Mouse (Mus musculus): ENCODE measurements at regions not wholly inside any gene's neighbourhood (a gene's known extent, or its start where the extent isn't known, plus 50 kb on each side); places are given as distances from the start of the nearest gene placed in this dataset.
A peak's percentile ranks its signal among the peaks of the same experiment; 100 is the strongest.

DNA sequence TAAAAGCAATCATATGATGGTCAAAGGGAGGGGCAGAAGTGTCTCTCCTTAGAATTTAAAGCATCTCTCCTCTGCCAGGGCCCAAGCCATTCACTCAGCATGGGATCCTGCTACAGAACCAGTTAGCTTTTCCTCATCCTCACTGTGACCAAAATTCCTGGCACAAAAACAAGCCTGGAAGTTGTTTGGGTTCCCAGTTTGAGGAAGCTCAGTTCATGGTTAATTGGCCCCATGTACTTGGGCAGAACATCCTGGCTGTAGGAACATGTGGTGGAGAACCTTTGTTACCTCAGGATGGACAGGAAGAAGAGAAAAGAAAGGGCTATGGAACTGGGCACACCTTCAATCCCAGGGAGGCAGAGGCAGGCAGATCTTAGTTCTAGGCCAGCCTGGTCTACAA is 52.4 kb upstream of the Mfge8 start:
- Histone ChIP-seq H3K4me2 (ENCODE audit: low read depth, low read length) (no peak overlapping the region), H3K9ac (ENCODE audit: low read length) (no peak overlapping the region), H3K36me3 (ENCODE audit: control insufficient read depth, insufficient read depth, low read length) (no peaks in the 10 kb centered on the region), H3K27ac (ENCODE audit: low read length) (no peak overlapping the region; the same call in 1 of the 2 replicates), H3K4me3 (replicated peaks; ENCODE audit: low read length) (no peak overlapping the region), H3K9me3 (replicated peaks; ENCODE audit: control insufficient read depth, low read length) (no peaks in the 10 kb centered on the region), H3K27me3 (ENCODE audit: control insufficient read depth, insufficient read depth, low read length) (no peaks in the 10 kb centered on the region), H3K4me1 (ENCODE audit: control insufficient read depth, insufficient read depth, low read length) (peaks cover 10% of the 10 kb centered on the region)
- ATAC-seq (ENCODE audit: insufficient read depth, low FRiP score): no peak

DNA sequence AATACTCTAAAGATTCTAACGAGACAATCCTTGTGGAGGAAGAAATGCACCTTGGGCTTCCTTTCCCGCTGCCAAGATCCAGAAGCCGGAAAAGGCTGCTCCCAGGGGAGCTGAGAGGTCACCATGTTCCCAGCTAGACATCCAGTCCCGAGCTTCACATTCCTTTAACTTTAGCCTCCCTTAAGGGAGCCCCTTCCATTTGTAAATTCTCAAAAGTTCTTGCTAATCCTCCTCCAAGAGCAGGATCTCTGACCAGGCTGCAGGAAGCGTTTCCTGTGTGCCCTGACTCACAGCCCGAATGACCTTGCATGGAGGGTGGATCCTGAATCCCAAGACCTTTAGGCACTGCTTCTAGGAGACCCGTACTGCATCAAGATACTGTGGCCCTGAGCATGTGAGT is 53.5 kb upstream of the Mfge8 start:
- no peak overlapping the region for H3K4me3 ChIP-seq (replicated peaks; ENCODE audit: low read length)
- H3K9me3 ChIP-seq (replicated peaks; ENCODE audit: control insufficient read depth, low read length): no peaks in the 10 kb centered on the region
- H3K4me1 ChIP-seq (ENCODE audit: control insufficient read depth, insufficient read depth, low read length): peaks cover 10% of the 10 kb centered on the region
- no peak overlapping the region for H3K9ac ChIP-seq (ENCODE audit: low read length)
- no peak overlapping the region for H3K4me2 ChIP-seq (ENCODE audit: low read depth, low read length)
- peak overlapping the region; percentile 79 for H3K27ac ChIP-seq (ENCODE audit: low read length)
- H3K27me3 ChIP-seq (ENCODE audit: control insufficient read depth, insufficient read depth, low read length): no peaks in the 10 kb centered on the region
- 0 out of 2 replicates have a peak, but pooled peaks have one; percentile 24 for ATAC-seq (ENCODE audit: insufficient read depth, low FRiP score)
- WGBS: 36% methylated on average over 7 of the region's 7 CpGs
- H3K36me3 ChIP-seq (ENCODE audit: control insufficient read depth, insufficient read depth, low read length): no peaks in the 10 kb centered on the region

DNA sequence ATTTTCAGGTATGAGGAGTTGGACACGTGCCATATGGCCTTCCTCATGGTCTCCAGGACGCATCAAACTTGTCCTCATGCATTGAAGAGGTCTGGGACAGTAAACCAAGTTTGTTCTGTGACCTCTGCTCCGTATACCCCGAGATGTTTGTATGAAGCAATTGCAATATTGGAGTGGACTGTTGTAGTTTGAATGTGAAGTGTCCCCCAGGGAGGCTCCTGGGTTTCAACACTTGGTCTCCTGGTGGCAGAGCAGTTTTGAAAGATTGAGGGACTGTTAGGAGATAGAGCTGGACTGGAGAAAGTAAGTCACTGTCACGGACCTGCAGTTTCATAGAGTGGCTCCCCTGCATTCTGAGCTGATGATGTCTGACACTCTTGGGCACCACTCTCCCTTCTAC is 54.6 kb upstream of the Mfge8 start:
- 87% methylated on average over 5 of the region's 5 CpGs for WGBS
- Histone ChIP-seq H3K27me3 (ENCODE audit: control insufficient read depth, insufficient read depth, low read length) (no peaks in the 10 kb centered on the region), H3K27ac (ENCODE audit: low read length) (no peak overlapping the region), H3K4me1 (ENCODE audit: control insufficient read depth, insufficient read depth, low read length) (peaks cover 10% of the 10 kb centered on the region), H3K4me2 (ENCODE audit: low read depth, low read length) (no peak overlapping the region), H3K4me3 (replicated peaks; ENCODE audit: low read length) (no peak overlapping the region), H3K9me3 (replicated peaks; ENCODE audit: control insufficient read depth, low read length) (no peaks in the 10 kb centered on the region), H3K36me3 (ENCODE audit: control insufficient read depth, insufficient read depth, low read length) (no peaks in the 10 kb centered on the region), H3K9ac (ENCODE audit: low read length) (no peak overlapping the region)
- ATAC-seq (ENCODE audit: insufficient read depth, low FRiP score): no peak

DNA sequence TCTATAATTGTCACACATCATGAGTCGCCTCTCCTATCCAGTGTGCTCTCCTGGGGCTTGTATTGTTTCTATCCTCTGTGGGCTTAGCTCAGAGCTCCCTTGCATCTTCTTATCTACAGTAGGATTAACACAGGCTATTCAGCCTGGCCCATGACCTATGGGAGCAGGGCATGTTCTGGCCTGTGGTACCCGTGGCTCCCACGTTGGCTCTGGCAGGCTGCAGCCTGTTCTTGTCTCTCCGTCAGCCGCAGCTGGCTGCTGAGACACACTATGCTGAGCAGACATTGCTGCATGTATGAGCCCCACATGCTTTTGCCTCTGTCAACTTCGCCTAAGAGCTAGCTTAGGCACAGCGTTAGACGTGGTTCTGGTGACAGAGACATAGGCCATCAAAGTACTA is 58.3 kb upstream of the Mfge8 start:
- no peaks in the 10 kb centered on the region for H3K9me3 ChIP-seq (replicated peaks; ENCODE audit: control insufficient read depth, low read length)
- no peaks in the 10 kb centered on the region for H3K36me3 ChIP-seq (ENCODE audit: control insufficient read depth, insufficient read depth, low read length)
- no peak overlapping the region; the same call in 1 of the 2 replicates for H3K27ac ChIP-seq (ENCODE audit: low read length)
- H3K9ac ChIP-seq (ENCODE audit: low read length): 0 out of 2 replicates have a peak overlapping the region, but pooled peaks have one; percentile 19
- no peaks in the 10 kb centered on the region for H3K27me3 ChIP-seq (ENCODE audit: control insufficient read depth, insufficient read depth, low read length)
- H3K4me2 ChIP-seq (ENCODE audit: low read depth, low read length): no peak overlapping the region
- WGBS: 48% methylated on average over 8 of the region's 8 CpGs
- no peak overlapping the region for H3K4me3 ChIP-seq (replicated peaks; ENCODE audit: low read length)
- peaks cover 31% of the 10 kb centered on the region for H3K4me1 ChIP-seq (ENCODE audit: control insufficient read depth, insufficient read depth, low read length)
- ATAC-seq (ENCODE audit: insufficient read depth, low FRiP score): peak; percentile 51; the same call in 1 of the 2 replicates

DNA sequence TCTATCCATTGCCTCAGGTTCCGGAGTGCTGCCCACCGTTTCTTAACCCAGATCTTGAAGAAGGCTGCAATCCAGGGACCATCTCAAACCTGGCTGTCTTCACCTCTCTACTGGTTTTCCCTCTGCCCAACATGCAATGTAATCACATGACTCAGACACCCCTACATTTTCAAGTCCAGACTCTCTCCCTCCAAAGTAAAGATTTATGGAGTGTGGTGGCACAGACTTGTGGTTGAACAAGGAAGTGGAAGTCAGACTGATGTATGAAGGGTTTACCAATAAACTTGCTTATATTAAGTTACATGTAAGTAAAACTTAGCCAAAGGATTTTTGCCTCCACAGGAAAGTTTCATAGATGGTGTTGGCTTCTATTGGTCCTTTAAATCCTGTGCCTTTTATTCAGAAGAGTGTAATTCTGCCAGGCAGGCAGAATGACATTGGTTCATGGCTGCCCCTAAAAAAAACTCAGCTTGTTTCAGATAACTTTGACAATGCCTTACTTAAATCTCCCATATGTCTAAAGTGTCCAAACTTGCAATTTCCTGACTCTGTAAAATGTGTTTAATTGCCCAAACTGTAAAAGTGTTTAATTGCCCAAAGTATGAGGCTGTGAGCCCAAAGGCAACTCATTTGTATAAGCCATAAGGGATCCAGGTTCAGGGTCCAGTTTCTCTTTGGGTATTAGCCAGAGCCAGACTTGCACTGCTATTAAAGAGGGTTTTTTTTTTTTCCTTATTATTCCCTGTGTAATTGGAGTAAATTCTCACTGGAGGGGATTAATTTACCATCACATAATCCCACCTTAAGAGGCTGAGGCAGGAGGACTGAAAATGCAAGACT is 61.7 kb upstream of the Mfge8 start:
- H3K9me3 ChIP-seq (replicated peaks; ENCODE audit: control insufficient read depth, low read length): no peaks in the 10 kb centered on the region
- no peak for ATAC-seq (ENCODE audit: insufficient read depth, low FRiP score)
- no peaks in the 10 kb centered on the region for H3K36me3 ChIP-seq (ENCODE audit: control insufficient read depth, insufficient read depth, low read length)
- WGBS: 87% methylated on average over 2 of the region's 2 CpGs
- peak overlapping the region; percentile 73 for H3K27ac ChIP-seq (ENCODE audit: low read length)
- peaks cover 23% of the 10 kb centered on the region for H3K4me1 ChIP-seq (ENCODE audit: control insufficient read depth, insufficient read depth, low read length)
- peak overlapping the region; percentile 38 for H3K4me2 ChIP-seq (ENCODE audit: low read depth, low read length)
- no peak overlapping the region for H3K9ac ChIP-seq (ENCODE audit: low read length)
- no peak overlapping the region for H3K4me3 ChIP-seq (replicated peaks; ENCODE audit: low read length)
- H3K27me3 ChIP-seq (ENCODE audit: control insufficient read depth, insufficient read depth, low read length): no peaks in the 10 kb centered on the region

DNA sequence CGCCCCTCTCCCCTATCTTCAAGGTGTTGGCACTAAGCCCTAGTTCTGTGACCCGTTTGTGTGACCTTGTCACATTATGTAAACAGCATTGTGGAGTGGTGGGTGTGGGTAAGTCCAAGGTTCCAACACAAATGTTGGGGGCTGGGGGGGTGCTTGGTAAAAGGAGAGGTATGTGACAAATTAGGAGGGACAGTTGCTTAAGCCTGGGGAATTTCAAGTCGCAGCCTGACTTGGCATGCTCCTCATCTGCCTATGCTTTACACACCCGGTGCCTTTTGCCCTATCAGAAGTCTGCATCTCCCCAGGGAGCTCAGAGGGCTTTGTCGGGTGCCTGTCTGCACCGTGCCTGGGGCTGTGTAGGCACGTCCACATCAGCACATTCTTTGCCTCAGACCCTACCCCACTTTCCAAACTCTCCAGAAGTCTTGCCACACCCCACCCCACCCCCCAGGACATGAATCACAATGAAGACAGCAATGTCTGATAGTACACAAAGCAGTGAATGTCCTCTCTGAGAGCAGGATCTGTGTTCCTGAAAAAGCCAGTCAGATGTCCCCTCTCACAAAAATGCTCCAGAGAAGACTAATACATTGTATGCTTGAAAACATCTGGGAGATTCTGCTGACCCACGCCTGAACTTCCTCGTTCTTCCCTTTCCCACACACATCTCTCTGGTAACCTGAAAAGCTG is 61.6 kb upstream of the Abhd2 start:
- peak overlapping the region; percentile 73 for H3K27ac ChIP-seq (ENCODE audit: low read length)
- no peak overlapping the region for H3K4me3 ChIP-seq (replicated peaks; ENCODE audit: low read length)
- H3K36me3 ChIP-seq (ENCODE audit: control insufficient read depth, insufficient read depth, low read length): no peaks in the 10 kb centered on the region
- no peaks in the 10 kb centered on the region for H3K9me3 ChIP-seq (replicated peaks; ENCODE audit: control insufficient read depth, low read length)
- peak overlapping the region; percentile 36; the same call in 1 of the 2 replicates for H3K9ac ChIP-seq (ENCODE audit: low read length)
- H3K4me1 ChIP-seq (ENCODE audit: control insufficient read depth, insufficient read depth, low read length): peaks cover 23% of the 10 kb centered on the region
- 4% methylated on average over 9 of the region's 9 CpGs for WGBS
- no peaks in the 10 kb centered on the region for H3K27me3 ChIP-seq (ENCODE audit: control insufficient read depth, insufficient read depth, low read length)
- peak overlapping the region; percentile 38 for H3K4me2 ChIP-seq (ENCODE audit: low read depth, low read length)
- ATAC-seq (ENCODE audit: insufficient read depth, low FRiP score): peak; percentile 81; the same call in 1 of the 2 replicates

DNA sequence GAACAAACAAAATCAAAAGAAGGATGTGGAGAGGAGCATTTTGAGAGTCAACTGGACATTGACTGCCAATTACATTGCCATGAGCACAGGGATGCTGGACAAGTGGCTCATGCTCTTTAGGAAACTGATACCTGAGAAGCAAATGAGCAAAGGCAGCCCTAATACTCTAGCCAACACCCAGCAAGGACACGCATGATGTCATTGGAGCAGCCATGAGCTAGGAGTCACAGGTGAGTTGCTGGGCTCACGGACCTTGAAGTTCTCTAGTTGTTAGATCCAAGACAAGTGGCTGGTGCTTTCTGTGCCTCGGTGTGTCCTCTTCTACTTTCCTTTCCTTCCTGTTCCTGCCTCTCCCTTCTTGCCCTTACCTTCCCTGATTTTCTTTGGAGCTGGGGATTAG is 60.8 kb upstream of the Abhd2 start:
- H3K36me3 ChIP-seq (ENCODE audit: control insufficient read depth, insufficient read depth, low read length): no peaks in the 10 kb centered on the region
- no peak for ATAC-seq (ENCODE audit: insufficient read depth, low FRiP score)
- peaks cover 23% of the 10 kb centered on the region for H3K4me1 ChIP-seq (ENCODE audit: control insufficient read depth, insufficient read depth, low read length)
- no peaks in the 10 kb centered on the region for H3K27me3 ChIP-seq (ENCODE audit: control insufficient read depth, insufficient read depth, low read length)
- H3K4me3 ChIP-seq (replicated peaks; ENCODE audit: low read length): no peak overlapping the region
- H3K4me2 ChIP-seq (ENCODE audit: low read depth, low read length): no peak overlapping the region
- H3K9ac ChIP-seq (ENCODE audit: low read length): no peak overlapping the region
- WGBS: 86% methylated on average over 3 of the region's 3 CpGs
- H3K27ac ChIP-seq (ENCODE audit: low read length): 0 out of 2 replicates have a peak overlapping the region, but pooled peaks have one; percentile 34
- H3K9me3 ChIP-seq (replicated peaks; ENCODE audit: control insufficient read depth, low read length): no peaks in the 10 kb centered on the region

DNA sequence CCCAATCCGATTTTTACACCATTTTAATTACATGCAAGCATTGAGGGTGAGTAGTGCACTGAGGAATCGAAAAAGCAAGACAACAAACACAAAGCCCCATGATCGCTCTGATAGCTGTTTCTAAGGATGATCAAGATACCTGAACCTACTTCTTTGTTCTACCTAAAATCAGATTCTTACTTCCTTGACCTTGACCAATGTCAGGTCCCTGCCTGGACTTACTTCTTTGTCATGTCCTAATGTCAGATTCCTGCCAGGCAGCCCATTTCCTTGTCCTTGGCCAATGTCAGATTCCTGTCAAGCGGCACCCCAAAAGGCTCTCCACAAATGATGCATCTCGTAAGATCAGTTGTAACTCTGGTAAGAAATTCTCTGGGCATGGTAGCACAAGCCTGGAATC is 58.0 kb upstream of the Abhd2 start:
- H3K36me3 ChIP-seq (ENCODE audit: control insufficient read depth, insufficient read depth, low read length): no peaks in the 10 kb centered on the region
- H3K4me3 ChIP-seq (replicated peaks; ENCODE audit: low read length): no peak overlapping the region

DNA sequence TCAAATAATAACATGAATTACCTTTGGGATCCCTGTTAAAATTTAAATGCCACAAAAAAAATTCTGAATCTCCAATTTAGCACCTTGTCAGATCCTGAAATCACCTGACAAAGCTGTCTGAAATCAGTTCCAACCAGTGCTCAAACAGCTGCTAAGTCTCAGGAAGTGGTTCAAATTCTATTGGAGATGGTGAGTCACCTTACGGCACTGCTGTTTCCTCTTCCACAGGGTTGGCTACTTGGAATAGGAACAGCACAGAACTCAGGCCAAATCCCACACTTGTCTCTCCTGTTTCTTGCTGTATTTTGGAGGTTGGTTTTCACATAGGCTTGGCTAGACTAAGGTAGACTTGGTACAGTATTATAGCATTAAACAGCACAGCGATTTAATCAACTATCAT is 55.8 kb upstream of the Abhd2 start:
- Histone ChIP-seq H3K36me3 (ENCODE audit: control insufficient read depth, insufficient read depth, low read length) (no peaks in the 10 kb centered on the region), H3K4me1 (ENCODE audit: control insufficient read depth, insufficient read depth, low read length) (peaks cover under 1% of the 10 kb centered on the region; the same call in 1 of the 2 replicates), H3K27me3 (ENCODE audit: control insufficient read depth, insufficient read depth, low read length) (no peaks in the 10 kb centered on the region), H3K9me3 (replicated peaks; ENCODE audit: control insufficient read depth, low read length) (no peaks in the 10 kb centered on the region), H3K27ac (ENCODE audit: low read length) (no peak overlapping the region), H3K4me3 (replicated peaks; ENCODE audit: low read length) (no peak overlapping the region), H3K4me2 (ENCODE audit: low read depth, low read length) (no peak overlapping the region), H3K9ac (ENCODE audit: low read length) (no peak overlapping the region)
- WGBS: 82% methylated on average over 2 of the region's 2 CpGs
- ATAC-seq (ENCODE audit: insufficient read depth, low FRiP score): no peak

More for the DNA sequence above, 58.0 kb upstream of the Abhd2 start:
- 93% methylated on average over 5 of the region's 5 CpGs for WGBS
- H3K9ac ChIP-seq (ENCODE audit: low read length): no peak overlapping the region
- no peak overlapping the region for H3K27ac ChIP-seq (ENCODE audit: low read length)
- H3K4me1 ChIP-seq (ENCODE audit: control insufficient read depth, insufficient read depth, low read length): peaks cover 23% of the 10 kb centered on the region
- ATAC-seq (ENCODE audit: insufficient read depth, low FRiP score): no peak
- H3K4me2 ChIP-seq (ENCODE audit: low read depth, low read length): no peak overlapping the region
- H3K27me3 ChIP-seq (ENCODE audit: control insufficient read depth, insufficient read depth, low read length): no peaks in the 10 kb centered on the region
- H3K9me3 ChIP-seq (replicated peaks; ENCODE audit: control insufficient read depth, low read length): no peaks in the 10 kb centered on the region
